Comparison of ENCODE assay signal across 8 mouse cellular contexts in genomic region chr1:91413030-91413506, GRCm38 (mm10). TPM values are rescaled to one million over a fixed set of nuclear protein-coding genes. Genes with fewer than 3 reads are reported as not detected.
A peak's percentile ranks its signal among the peaks of the same experiment; 100 is the strongest.
DNase-seq lines count a peak whose midpoint lies in the region; ATAC-seq and TF ChIP-seq lines count a peak whose summit lies in the region.

No protein-coding gene starts in this region.

- TF ChIP-seq POLR2A in cortical plate, adult 2 months (IDR thresholded peaks at IDR 0.05; ENCODE audit: extremely low read depth, insufficient read depth, low read length), result peak; percentile 73

- DNase-seq in adipocyte (ENCODE audit: low spot score), result peak; percentile 88
- peak; percentile 91 to 94 for DNase-seq in gastrocnemius, adult 8-10 months (ENCODE audit: low spot score in 2 of 2)
- peak; percentile 76 for DNase-seq in hindlimb bud, embryonic 11.5 days (ENCODE audit: extremely low spot score, low read depth, low spot score)
- peak; percentile 78 to 93 for DNase-seq in left cerebral cortex, adult 8-10 months (ENCODE audit: low spot score in 2 of 2)
- peak; percentile 92 for DNase-seq in right cerebral cortex, adult 18-20 months
- DNase-seq in urinary bladder, adult 2 months (ENCODE audit: low spot score), result peak; percentile 80

- 0 out of 2 replicates have a peak, but pooled peaks cover 2% of the 10 kb centered on the region for H3K4me1 ChIP-seq in cortical plate, adult 2 months (ENCODE audit: control insufficient read depth, insufficient read depth, low read length)

- H3K27ac ChIP-seq in cortical plate, adult 2 months (ENCODE audit: insufficient read depth, low read length), result no peak overlapping the region

- no peak for TF ChIP-seq CTCF in cortical plate, adult 2 months (IDR thresholded peaks at IDR 0.05; ENCODE audit: extremely low read depth, insufficient read depth, low read length)

- ATAC-seq in megakaryocyte, adult 5-6 weeks (ENCODE audit: poor library complexity, severe bottlenecking), result peak; percentile 91

- peak overlapping the region; percentile 41 for H3K4me3 ChIP-seq in cortical plate, adult 2 months (ENCODE audit: insufficient read depth, low read length)

RNA-seq across cellular contexts. Expression of gene Hes6, which starts 0.8 kb away (rescaled TPM):
- polyA plus RNA-seq in cortical plate, adult 2 months (2012; rRNA removed), result 20.1 and 22.3 TPM in 2 replicates
- 1 to 10 TPM; 6.9 to 9.2 (median 7.2) TPM for total RNA-seq in gastrocnemius, adult 8-10 months (2022)
- total RNA-seq in left cerebral cortex, adult 8-10 months (2022), result 10 to 100 TPM; 17.5 to 22.3 (median 21.8) TPM
- total RNA-seq in megakaryocyte, adult 5-6 weeks (2015), result 31.4 and 37.5 TPM in 2 replicates
- total RNA-seq in megakaryocyte, adult 5-6 weeks (2017), result 29.1 and 30.8 TPM in 2 replicates
- polyA plus RNA-seq in urinary bladder, adult 2 months (2012; rRNA removed), result 24.5 and 29.0 TPM in 2 replicates

RNA-seq across cellular contexts. Expression of gene Ilkap, which starts 14.5 kb away (rescaled TPM):
- 84.0 and 90.3 TPM in 2 replicates for polyA plus RNA-seq in cortical plate, adult 2 months (2012; rRNA removed)
- total RNA-seq in gastrocnemius, adult 8-10 months (2022), result 10 to 100 TPM; 31.2 to 40.1 (median 34.0) TPM
- total RNA-seq in left cerebral cortex, adult 8-10 months (2022), result 10 to 100 TPM; 48.1 to 54.9 (median 52.2) TPM
- total RNA-seq in megakaryocyte, adult 5-6 weeks (2015), result 67.5 and 71.0 TPM in 2 replicates
- total RNA-seq in megakaryocyte, adult 5-6 weeks (2017), result 90.9 and 102 TPM in 2 replicates
- polyA plus RNA-seq in urinary bladder, adult 2 months (2012; rRNA removed), result 80.1 and 82.9 TPM in 2 replicates

RNA-seq across cellular contexts. Expression of gene Per2, which starts 46.1 kb away (rescaled TPM):
- 21.6 and 24.3 TPM in 2 replicates for polyA plus RNA-seq in cortical plate, adult 2 months (2012; rRNA removed)
- total RNA-seq in gastrocnemius, adult 8-10 months (2022), result 10 to 100 TPM in 1 of 4 experiments, 1 to 10 TPM in 3; 7.0 to 15.0 (median 8.8) TPM
- total RNA-seq in left cerebral cortex, adult 8-10 months (2022), result 10 to 100 TPM; 18.4 to 36.8 (median 25.1) TPM
- 1.9 and 3.0 TPM in 2 replicates for total RNA-seq in megakaryocyte, adult 5-6 weeks (2015)
- 1.9 and 2.0 TPM in 2 replicates for total RNA-seq in megakaryocyte, adult 5-6 weeks (2017)
- 32.2 and 32.9 TPM in 2 replicates for polyA plus RNA-seq in urinary bladder, adult 2 months (2012; rRNA removed)

RNA-seq across cellular contexts. Expression of gene Erfe, which starts 46.8 kb away (rescaled TPM):
- polyA plus RNA-seq in cortical plate, adult 2 months (2012; rRNA removed), result 0.90 and 1.3 TPM in 2 replicates
- 1 to 10 TPM in 1 of 4 experiments, under 1 TPM in 2, not detected in 1; 0.32 to 2.1 (median 0.63) TPM for total RNA-seq in gastrocnemius, adult 8-10 months (2022)
- total RNA-seq in left cerebral cortex, adult 8-10 months (2022), result under 1 TPM; 0.21 to 0.78 (median 0.53) TPM
- 0.07 TPM in 1 of 2 replicates, not detected in the other for total RNA-seq in megakaryocyte, adult 5-6 weeks (2015)
- total RNA-seq in megakaryocyte, adult 5-6 weeks (2017), result not detected in 2 replicates
- 0.08 and 0.18 TPM in 2 replicates for polyA plus RNA-seq in urinary bladder, adult 2 months (2012; rRNA removed)
